Mouse (Mus musculus) liver, embryonic 14.5 days (tissue): Measurements from ENCODE around the gene Slc35b2.

Experiments
- CTCF ChIP-seq: IDR thresholded peaks from 2 replicates; pipeline ENCODE4 v1.5.1; 2016; ENCODE audit warnings: antibody characterized with exemption, low read depth, control low read depth
- EP300 ChIP-seq: IDR thresholded peaks from 2 replicates; pipeline ENCODE4 v1.6.1; 2016; ENCODE audit warnings: antibody characterized with exemption, low read depth

DNA sequence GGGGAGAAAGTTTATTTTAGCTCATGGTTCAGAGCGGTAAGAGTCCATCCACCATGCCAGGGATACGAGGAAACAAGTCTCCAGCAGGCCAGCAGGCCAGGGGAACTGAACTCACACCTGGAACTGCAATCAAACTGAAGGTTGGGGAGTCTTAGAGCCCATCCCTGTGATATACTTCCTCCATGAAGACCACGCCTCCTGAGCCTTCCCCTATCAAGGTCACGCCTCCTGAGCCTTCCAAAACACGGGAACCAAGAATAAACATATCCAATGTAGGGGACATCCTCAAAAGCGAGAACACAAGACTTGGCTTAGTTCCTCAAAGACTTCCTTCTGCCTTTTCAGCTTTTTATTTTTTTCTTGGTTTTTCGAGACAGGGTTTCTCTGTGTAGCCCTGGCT is 49.2 kb downstream of the Slc35b2 start:
- TF ChIP-seq CTCF (no peak), EP300 (no peak)
